Mouse (Mus musculus) heart, adult 18-20 months (tissue): Measurements from ENCODE around the gene Asb4. TPM values are rescaled to one million over a fixed set of nuclear protein-coding genes. Genes with fewer than 3 reads are reported as not detected.

Experiments
- DNase-seq, 2 experiments: peaks; one replicate each; pipeline ENCODE4 v3.0.0; 2021 to 2022; ENCODE audit warnings: mixed read lengths in 1 of 2
- total RNA-seq, 2 experiments: library from RNA; stranded (reverse); gene quantifications; 2 replicates each; pipeline ENCODE4 v1.2.3; 2021

The Asb4 gene
- total RNA-seq, 2 experiments from 2014 or later: 3.9 to 5.1 TPM

- DNase-seq: peak in 1 of 2 experiments; percentile 22
Measured at GRCm38 (mm10) chr6:5390952-5391351, 7.8 kb downstream of the Asb4 start.

DNA sequence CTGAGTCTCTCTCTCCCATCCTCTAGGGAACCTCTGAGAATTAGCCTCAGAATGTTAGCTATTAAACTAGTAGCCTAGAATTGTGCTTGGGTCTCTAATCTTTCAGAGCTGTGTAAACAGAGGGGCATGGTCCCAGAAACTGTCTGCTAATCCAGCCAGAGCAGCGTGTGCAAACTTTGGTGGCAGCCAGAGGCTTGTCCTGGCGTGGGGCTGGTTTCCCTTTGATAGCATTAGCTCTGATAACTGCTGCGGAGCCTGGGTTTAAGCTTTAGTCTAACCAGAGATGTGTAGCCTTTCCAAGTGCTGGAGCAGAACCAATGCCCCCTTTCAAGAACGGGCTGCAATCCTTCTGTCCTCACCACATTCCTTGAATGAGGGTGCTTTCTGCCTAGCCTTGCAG lies 11.8 kb downstream of the Asb4 start:
- DNase-seq: peak; percentile 48 to 57

- DNase-seq: no peak
Measured at GRCm38 (mm10) chr6:5396797-5397196, 13.6 kb downstream of the Asb4 start.

DNA sequence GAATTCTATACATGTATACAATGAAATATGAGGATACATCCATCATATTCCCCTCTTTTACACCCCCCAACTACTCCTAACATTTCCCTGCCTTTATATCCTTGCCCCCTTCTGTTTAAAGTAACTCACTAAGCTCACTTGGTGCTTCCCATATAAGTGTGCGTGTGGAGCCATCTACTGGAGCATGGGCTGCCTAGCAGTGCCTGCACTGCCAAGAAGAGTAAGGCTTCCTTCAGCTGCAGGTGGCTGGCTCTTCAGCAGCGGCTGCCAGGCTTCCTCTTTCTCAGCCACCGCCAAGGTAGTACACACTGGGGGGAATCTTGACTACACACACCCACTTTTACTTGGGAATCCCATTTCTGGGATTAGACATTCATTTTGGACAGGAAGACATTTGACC lies 18.2 kb downstream of the Asb4 start:
- DNase-seq: peak; percentile 58 to 75

DNA sequence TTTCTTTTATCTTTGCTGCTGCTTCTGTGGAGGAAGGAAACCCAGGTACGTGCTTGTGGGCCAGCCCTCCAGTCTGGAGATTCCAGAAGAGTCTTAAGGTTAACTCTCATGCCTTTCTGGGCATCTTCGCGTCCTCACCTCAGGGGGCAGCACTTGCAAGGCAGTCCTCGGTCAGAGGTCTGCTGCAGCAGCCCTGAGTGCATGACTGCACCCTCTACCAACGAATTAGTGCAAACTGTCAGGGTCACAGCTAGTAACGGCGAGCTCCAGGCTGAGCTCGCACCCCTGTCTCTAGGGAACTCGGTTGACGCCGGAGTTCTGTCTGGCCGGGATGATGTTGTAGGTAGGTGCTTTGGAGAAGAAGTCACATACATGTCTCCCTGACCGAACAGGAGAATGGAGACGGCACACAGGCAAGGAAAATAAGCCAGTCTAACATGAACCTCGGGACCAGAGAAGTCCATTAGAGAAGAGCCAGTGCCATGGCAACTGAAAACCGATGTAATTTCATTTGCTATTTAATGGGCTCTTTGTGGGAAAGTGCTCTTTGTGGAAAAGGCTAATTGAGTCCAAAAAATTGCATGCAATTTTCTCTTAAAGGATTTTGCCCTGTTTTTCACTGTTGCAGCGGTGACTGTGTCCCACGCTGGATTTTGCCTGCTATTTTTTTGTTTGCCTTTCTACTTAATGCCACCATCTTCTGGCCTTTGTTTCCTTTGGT lies 20.1 kb downstream of the Asb4 start:
- DNase-seq: no peak

- no peak for DNase-seq
Measured at GRCm38 (mm10) chr6:5404016-5404415, 20.8 kb downstream of the Asb4 start.

DNA sequence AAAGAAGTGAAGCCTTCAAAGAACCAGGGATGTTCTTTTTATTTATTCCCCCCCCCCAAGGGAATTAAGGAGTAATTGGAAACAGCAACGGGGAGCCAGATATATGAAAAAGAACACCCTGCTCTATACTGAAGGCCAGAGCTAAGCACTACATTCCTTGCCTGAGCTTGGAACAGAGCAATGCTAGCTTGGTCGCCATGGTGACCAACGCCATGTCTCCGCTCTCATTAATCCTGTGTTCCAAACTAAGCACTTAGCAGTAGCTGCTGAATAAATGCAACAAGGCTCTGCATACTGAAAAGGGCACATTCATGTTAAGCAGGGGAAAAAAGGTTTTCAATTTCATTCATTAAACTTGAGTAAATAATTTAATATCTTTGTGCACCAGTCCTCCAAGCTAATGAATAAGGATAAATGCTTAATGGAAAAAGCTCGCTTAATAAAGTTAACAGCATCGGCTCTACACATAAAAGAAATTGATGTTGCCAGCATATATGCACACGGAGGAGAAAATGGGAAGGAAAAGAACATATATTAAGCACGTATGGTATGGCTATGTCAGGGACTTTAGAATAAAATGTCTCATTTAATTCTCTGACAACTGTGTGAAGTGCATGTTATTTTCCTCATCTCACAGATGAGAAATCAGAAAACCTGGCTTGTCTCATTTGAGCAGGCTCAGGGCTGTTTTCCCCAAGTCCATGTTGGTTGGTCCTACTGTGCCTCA lies 25.4 kb downstream of the Asb4 start:
- no peak for DNase-seq

DNA sequence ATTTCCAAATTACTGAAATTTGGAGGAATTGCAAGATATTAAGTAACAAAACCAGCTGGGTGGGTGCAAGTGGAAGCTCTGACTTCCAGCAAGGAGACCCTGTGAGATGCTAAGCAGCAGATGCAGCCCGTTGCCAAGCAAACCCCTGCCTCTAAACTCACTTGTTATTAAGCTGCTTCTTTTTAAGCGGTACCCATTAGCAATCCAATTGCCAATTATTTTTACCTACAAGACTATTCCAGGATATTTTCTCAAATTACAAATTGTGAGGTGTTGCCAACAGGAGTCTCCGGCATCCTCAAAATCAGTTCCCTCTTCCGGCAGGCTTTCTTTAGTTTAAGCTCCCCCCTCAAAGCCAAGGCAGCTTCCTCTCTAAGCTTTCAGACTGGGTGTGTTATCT lies 26.5 kb downstream of the Asb4 start:
- DNase-seq: no peak

- DNase-seq: peak; percentile 80 to 91
Measured at GRCm38 (mm10) chr6:5410697-5411391, 27.7 kb downstream of the Asb4 start.

DNA sequence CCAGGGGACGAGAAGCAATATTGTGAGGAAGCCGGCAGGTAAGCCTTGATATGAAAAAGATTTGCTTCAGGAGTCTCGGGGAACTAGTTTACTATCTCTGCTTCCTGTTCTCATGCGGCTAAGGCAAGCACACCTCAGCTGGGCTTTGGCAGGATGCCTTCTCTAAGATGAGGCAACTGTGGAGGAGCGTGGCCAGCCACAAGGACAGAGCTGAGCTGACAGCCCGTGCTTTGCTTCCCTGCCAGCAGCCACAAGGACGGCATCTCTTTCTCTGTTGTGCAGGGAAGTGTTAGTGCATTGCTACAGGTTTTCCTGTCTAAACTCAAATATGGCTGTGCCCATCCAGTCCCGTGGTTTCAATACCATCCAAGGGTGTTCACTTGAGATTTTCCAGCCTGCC lies 30.1 kb downstream of the Asb4 start:
- DNase-seq: peak; percentile 75 to 80

- DNase-seq: no peak
Measured at GRCm38 (mm10) chr6:5421442-5421841, 38.3 kb downstream of the Asb4 start.

- no peak for DNase-seq
Measured at GRCm38 (mm10) chr6:5422386-5422785, 39.2 kb downstream of the Asb4 start.

DNA sequence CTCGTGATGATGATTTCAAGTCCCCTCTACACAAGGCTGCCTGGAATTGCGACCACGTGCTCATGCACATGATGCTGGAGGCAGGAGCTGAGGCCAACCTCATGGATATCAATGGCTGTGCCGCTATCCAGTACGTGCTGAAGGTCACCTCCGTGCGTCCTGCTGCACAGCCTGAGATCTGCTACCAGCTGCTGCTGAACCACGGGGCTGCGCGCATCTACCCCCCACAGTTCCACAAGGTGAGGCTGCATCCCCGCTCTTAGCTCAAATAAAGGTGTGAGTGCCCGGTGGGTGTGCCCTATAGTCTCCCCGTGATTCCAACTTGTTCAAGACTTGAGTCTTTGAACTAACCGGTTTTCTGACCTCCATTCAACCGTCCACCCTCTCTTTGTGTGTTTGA lies 40.4 kb downstream of the Asb4 start:
- no peak for DNase-seq

DNA sequence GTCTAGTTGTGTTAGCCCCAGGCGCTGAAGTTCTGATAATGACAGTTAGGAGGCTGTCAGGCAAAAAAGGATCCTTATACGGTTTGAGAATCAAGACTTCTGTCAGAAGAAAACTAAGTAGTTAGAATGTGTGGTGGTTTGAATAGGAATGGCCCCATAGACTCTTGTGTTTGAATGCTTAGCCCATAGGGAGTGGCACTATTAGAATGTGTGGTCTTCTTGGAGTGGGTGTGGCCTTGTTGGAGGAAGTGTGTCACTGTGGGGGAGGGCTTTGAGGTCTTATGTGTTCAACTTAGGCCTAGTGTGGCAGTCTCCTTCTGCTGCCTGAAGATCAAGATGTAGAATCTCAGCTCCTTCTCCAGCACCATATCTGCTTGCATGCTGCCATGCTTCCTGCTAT lies 43.8 kb downstream of the Asb4 start:
- no peak for DNase-seq

GRCm38 (mm10) chr6:5429562-5429961 lies 46.4 kb downstream of the Asb4 start:
- no peak for DNase-seq

GRCm38 (mm10) chr6:5429982-5430550 lies 46.9 kb downstream of the Asb4 start:
- DNase-seq: no peak

DNA sequence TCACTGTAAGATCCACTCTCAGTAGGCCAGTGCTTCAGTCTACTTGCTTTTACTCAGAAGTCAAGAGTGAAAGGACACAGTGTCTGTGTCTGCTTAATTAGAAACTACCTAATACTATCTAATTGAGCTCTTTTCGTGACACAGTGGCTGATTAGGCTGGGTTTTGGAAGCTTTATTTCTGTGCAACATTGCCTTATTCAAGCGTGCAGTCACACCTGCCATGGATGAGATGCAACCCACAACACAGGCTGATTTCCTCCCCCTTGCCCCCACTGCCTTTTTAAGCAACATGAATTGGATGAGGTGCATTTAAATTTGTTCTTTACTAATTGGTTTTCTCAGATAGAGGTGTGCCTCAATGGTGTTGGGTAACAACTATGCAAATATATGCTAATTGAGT lies 50.7 kb downstream of the Asb4 start:
- DNase-seq: no peak

DNA sequence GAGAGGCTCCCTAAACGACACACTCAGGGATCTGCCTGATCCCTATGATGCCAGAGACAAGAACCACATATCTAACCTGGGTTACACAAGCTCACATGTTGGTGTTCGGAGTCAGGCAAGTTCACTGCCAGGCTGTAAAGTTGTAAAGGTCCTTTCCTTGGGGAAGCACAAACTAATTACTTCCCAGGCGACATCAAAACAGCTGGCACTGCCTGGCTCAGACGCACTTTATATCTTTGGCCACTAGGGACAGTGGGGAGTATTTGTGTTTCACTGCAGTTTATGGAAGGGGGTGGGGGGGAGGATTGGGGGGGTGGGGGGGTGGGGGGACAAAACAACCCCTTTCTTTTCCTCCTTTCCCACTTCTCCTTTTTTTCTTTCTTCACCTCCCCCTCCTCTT lies 54.6 kb downstream of the Asb4 start:
- no peak for DNase-seq

- DNase-seq: no peak
Measured at GRCm38 (mm10) chr6:5441221-5441620, 58.0 kb downstream of the Asb4 start.

GRCm38 (mm10) chr6:5442316-5443085 lies 59.3 kb downstream of the Asb4 start:
- peak; percentile 80 to 83 for DNase-seq

DNA sequence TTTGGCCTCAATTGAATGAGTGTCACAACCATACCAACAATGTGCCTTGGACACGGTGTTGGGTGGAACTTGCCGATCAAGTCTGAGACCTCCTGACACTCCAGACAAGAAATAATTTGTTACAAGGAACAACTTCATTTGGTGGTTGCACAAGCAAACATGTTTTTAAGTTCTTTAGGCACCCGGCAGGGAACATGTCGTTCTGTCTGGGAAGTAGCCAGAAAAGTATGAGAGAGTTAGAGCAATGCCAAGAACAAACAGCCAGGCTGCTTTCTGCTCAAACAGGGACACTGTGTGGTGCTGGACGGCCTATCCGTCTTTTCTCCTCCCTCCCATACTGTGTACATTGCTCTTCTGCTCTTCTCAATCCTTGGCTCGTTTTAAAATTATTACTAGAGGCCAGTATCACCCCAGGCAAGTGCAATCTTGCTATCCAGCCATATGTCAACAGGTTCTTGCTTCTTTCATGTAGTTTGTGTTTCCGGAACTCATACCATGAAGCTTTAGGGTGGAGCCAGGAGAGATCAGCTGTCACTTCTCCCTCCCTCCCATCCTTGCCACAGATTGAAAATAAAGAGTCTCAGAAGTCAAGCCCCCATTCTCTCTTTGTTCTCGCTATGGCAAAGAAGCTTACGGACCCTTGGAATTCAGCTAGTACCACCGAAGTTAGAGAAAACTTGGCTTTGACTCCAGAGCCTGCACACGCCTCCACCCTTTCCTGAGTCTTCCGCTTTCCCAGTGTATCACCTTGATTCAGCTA lies 60.1 kb downstream of the Asb4 start:
- peak; percentile 85 to 87 for DNase-seq
